Mouse (Mus musculus) c-Kit-negative CD71-positive TER-119-positive erythroid progenitor cells, embryonic 14.5 days (primary cell): ENCODE measurements around the gene Phlpp1.

Experiments used
- DNase-seq: peaks from one replicate; pipeline ENCODE4 v3.0.0-alpha.2; 2013; ENCODE audit warnings: low read depth, low spot score

The Phlpp1 gene

DNA sequence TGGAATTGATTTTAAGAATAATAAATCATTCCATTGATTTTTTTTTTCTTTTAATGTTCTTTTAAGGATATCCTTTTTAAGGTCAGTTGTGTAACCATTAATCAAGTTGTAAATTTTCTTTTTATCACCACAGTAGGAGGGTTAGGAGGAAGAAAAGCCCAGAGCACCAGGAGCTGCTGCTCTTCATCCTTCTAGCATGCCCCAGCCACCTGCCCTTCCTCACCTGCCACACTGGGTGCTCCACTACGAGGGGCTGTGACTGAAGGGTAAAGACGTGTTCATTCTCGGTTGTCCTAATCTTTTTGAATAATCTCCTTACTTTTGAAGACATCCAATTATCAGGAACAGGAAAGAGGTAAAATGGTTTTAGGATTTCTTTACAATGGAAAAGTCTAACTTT lies 22.7 kb downstream of the Phlpp1 start:
- DNase-seq: no peak

DNA sequence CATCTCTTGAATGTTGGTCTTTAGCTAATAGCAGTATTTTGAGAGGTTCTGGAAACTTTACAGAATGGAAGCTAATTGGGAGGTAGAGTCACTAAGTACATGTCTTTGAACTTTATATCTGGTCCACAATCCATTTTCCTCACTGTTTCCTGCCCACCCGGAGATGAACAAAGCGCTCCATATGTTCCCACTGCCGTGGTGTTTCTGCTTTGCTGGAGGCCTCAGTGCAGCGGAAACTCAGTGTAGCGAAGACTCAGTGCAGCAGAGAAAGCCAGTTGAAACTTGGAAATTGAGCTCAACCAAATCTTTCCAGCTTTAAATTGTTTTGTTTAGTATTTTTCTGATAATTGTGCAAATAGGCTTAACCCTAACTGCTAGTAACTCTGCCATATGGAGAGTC lies 26.4 kb downstream of the Phlpp1 start:
- no peak for DNase-seq

DNA sequence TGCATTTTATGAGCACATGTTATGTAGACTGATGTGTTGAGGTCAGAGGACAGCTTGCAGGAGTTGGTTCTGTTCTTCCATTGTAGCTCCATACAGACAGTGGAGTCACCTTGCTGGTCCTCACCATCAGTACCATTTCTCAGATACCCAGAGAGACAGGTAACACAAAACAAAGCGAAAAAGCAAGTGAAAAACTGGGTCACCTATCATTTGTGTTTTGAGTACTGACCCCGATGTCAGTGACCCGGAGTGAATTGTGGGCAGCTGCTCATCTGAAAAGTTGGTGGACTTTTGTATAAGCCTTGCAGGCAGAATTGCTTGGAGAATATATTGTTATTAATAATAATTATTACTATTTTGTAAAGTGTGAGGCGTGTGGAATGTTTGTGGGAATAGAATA lies 27.6 kb downstream of the Phlpp1 start:
- no peak for DNase-seq

DNA sequence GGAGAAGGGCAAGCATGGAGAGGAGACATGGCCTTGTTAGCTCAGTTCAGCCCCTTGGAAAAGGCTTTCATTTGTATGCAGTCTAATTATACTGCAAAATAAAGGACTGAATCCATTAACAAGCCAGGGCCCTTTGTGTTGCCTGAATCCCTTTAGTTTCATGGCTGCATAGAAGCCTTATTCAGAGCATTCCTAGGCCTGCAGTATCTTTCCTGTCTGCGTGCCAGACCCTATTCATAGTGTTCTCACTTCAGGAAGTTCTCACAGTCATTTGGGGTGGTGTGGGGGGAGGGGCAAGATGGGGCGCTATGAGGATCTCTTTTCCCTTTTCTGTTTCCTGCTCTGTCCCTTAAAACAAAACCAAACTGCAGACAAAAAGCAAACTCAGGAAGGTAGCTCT lies 28.1 kb downstream of the Phlpp1 start:
- no peak for DNase-seq

DNA sequence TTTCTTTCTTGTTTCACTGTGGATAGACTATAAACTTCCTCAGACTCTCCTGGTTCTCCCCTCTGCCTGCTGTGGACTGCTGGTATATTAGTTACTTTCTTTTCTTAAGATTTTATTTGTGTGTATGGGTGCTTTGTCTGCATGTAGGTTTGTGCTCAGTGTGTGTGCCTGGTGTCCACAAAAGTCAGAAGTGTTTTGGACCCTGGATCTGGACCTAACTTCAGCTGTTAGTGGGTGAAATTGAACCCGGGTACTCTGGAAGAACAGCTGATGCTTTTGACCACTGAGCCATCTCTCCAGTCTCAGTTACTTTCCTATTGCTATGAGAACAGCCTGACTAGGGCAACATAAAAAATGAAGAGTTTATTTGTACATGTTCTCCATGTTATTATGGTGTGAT lies 29.5 kb downstream of the Phlpp1 start:
- DNase-seq: no peak

DNA sequence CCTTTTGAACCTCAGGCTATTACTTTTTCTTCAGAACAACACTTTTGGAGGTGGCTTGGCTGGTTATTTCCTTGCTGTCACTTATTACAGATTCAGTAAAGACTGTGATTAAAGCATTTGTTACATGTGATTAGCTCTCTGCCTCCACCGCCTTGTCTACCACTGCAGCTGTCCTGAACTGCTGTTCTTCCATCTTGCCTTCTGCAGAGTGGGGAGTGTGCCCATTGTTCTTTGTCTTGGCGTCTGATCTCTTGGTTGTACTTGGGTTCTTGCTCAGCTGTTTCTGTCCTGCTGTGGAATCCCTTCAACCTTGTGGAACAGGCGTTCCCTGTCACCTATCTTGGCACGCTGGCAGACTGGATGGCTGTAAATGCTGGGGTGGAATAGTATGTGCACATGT lies 30.4 kb downstream of the Phlpp1 start:
- no peak for DNase-seq

DNA sequence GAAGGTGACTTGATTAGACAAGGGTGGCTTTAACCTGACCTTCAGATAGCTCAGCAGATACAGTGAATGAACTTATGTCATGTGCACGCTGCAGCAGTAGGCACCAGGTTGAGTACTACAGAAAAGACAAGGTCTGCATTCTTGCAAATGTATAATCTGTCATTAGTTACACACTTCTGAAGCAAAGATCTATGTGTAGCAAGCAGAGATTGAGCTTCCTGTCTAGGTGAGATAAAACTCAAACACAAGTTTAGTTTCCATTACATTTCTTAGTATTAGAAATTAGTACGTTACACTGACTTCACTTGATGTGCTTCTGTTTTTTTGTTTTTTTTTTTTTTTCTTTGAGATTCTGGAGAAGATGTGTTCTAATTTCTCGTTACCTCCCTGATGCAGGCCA lies 32.4 kb downstream of the Phlpp1 start:
- no peak for DNase-seq

DNA sequence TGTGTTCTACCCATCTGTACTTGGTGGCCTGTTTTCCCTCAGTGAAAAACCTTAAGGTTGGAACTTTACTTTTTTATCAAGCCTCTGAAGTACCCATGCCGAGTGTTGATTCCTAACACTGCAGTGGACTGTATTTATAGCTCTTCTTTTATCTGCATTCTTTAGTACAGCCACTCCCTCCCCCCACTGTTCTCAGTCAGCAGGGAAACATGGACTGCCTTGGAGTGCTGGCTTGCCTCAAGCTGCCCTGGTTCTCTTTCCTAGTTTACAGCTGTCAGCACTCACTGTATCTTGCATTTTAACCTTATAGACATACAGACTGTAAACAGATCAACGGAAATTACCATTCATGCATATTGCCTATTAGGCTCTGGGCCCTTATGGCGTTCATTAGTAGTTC lies 32.8 kb downstream of the Phlpp1 start:
- DNase-seq: no peak

DNA sequence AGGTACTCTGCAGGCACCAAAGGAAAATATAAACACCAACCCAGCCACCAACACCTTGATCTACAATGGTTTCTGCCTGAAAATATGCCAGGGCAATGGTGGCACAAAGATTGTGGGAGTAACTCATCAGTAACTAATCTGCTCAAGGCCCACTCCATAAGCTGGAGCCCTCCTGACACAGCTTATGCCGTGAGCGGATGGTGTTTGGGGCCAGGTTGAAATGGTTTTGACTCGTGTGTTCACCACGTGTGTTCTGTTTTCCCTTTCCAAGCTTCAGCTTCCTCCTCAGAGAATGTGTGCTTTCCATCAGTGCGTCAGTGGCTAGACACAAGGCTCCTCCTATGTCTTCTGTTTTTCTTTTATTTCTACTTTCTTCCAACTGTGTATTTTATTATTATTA lies 37.0 kb downstream of the Phlpp1 start:
- DNase-seq: no peak

DNA sequence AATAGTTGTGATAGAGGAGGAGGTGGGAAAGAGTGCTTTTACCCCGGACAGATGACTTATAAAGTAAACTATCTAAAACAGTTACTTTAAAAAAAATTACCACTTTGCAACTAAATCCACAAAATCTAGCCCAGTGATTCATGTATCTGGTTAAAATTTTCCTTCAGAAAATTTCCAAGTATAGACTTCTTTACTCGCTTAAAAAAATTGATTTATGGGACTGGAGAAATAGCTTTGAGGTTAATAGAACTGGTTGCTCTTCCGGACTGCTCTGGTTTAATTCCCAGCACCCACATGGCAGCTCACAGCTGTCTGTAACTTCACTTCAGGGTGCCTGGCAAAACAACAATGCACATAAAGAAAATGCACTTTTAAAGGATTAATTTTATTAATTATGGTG lies 38.9 kb downstream of the Phlpp1 start:
- DNase-seq: no peak

DNA sequence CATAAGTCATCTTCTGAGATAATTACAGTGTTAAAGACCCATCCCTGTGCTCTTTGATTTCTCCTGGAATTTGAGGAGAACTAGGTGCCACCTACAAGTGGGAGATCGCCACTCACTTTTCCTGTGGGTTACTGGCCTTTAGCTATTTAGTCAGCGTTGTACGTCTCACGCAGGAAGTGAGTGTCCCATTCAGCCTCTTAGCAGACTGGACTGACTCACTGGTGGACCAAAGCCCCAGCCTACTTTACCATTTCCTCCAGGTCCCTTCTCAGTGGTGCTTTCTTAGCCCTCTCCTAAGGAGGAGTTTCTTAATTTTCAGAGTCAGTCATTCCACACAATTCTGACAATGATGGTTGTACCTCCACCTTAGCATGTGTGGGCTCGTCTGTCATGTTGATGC lies 39.6 kb downstream of the Phlpp1 start:
- no peak for DNase-seq

DNA sequence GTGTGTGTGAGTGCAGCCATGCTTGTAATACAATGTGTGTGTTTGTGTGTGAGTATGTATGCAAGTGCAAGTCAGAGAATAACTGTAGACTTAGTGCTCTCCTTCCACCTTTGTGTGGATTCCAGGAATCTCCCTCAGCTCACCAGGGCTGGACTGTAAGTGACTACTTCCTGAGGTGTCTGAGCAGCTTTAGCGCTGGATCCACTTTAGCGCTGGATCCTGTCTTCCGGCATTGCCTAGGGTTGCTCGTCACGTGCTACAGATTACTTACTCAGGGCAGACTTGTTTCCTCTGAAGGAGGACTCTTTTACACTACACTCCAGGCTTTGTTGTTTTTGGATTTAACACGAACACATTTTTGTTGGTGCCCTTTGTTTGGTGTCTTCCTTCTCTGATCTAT lies 48.9 kb downstream of the Phlpp1 start:
- no peak for DNase-seq

DNA sequence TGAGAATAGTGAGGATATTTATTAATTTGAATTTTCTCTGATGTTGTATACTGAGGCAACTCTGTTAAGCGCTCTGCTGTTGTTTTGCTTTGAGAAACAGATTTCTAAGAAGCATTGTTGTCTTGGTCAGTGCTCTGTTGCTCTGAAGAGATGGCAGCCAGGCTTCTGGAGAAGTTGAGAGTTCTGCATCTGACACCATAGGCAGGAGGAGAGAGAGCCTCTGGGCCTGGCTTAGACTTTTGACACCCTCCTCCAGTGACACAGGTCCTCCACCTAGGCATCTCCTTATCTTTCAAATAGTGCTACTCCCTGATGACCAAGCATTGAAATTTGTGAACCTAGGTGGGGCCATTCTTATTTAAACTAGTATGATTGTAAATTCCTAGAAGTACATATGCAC lies 49.8 kb downstream of the Phlpp1 start:
- no peak for DNase-seq

DNA sequence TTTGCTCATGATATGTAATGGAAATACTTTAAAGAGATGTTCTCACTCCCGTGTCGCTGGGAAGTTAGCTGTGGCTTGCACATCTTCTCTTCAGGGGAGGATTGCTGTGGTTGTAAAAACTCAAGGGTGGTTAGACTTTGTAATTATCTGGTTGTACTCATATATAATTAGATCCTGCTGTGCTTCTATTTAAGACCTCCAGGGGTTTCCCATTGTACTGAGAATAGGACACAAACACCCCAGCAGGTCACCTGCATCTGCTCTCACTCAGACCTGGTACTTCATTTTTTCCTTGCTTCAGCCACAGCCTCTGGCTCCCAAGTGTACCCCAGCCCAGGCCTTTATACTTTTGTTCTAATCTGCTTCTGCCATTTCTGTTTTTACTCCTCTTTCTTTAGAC lies 50.4 kb downstream of the Phlpp1 start:
- no peak for DNase-seq

DNA sequence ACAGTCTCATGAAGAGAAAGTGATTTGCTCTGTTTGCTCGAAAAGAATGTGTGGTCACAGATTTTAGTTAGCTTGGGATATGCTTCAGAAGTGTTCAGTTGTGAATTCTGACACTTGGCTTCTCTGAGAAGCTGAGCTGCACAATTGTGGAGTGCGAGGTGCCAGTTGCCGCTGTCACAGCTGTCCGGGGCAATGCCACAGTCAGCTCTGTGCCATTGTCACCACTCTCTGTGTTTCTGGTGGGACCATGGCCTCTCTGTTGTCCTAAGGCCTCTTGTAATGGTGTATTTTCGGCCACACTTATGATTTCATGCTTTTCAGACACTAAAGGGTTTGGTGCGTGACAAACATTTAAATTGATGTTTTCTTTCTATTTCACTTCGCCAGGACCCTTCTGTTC lies 55.1 kb downstream of the Phlpp1 start:
- no peak for DNase-seq

DNA sequence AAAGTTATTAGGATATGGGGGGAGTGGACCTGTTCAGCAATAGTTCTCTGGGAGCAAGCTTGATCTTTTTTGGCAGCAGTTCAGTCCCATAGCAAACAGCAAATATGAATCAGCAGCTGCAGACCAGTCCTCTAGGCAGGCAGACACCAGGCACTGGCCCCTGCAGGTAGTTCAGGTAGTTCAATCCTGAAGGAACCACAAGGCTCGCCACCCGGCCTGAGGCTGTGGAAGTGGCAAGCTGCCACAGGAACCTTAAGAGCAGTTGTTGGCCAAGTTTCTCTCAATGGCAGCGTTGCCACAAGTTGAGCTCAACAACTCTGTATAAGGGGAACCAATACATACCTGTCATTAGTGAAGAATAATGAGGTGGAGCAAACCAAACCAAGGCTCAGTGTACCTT lies 58.8 kb downstream of the Phlpp1 start:
- DNase-seq: no peak

DNA sequence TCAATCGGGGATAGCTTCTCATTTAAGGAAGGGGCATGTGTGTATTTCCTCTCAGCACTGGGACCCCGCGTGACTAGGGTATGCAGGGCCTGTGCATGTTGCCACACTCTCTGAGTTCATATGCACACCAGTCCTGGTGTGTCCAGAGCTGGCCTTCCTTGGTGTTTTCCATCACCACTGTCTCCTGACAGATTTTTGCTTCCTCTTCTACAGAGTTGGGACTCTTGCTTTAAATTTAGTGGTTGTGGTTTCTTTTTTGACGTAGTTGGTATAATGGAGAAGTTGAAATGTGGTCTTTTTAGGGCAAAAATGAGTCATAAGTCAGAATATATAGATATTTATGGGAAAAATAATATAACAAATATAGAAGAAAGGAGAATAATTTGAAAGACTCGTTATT lies 59.8 kb downstream of the Phlpp1 start:
- DNase-seq: no peak

DNA sequence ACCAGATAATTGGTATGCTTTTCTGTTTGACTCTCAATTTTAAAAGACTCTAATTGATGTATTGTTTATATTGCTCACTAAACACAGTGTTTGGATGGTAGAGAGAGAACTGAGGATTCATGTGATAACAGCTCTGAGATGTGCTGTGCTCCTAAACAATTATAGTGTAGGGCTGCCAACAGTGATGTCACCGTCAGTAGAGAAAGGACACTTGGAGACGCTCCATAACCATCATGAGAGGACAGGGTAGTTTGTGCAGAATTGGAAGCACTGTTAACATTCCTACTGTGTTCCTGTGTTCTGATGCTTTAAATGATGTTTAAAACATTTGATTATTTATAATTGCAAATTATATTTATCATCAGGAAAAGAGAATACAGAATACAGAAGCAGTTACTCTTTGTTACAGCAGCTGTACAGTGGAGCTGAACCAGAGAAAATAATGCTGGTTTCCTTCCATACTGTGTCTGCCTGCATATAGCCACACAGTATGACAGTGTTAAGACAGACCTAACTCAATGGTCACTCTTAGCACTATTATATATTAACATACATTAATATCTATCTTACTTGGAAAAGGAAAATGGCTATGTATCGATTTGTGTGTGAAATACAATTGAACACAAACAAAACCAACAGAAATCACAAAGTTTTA lies 60.4 kb downstream of the Phlpp1 start:
- DNase-seq: no peak

DNA sequence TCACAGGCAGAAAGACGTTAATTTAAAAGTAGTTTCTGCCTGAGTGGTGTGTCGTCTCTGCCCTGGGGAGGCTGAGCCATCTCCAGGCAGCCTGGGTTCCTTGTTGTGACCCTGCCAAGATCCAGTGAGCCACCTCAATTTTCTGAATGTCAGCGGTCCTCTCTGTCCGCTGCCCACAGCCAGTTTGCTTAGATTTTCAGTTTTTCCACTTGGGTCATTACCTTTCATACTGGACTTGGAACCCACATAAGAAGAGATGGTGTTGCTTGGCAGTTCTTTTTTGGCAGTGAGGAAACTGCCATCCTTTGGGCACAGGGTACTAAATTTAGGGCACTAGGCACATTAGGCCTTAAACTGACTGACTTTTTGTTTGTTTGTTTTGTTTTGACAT lies 60.9 kb downstream of the Phlpp1 start:
- no peak for DNase-seq

DNA sequence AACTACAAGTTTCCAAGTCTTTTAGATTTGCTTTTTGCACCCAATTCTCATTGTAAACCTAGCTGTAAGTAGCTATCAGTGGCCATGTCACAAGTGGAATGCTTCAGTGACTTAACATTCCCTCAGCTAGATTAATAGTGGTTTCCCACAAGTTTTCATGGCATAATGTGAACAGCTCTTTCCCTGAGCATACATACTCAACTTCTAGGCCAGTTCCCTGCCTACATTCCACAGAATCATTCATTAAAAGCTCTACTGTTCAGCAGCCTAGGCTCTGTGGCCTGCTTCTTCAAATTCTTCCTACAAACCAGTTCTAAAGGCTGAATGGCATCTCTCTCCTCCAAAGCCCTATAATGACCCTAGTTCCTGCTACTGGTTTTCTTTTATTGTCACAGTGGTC lies 65.4 kb downstream of the Phlpp1 start:
- DNase-seq: no peak

DNA sequence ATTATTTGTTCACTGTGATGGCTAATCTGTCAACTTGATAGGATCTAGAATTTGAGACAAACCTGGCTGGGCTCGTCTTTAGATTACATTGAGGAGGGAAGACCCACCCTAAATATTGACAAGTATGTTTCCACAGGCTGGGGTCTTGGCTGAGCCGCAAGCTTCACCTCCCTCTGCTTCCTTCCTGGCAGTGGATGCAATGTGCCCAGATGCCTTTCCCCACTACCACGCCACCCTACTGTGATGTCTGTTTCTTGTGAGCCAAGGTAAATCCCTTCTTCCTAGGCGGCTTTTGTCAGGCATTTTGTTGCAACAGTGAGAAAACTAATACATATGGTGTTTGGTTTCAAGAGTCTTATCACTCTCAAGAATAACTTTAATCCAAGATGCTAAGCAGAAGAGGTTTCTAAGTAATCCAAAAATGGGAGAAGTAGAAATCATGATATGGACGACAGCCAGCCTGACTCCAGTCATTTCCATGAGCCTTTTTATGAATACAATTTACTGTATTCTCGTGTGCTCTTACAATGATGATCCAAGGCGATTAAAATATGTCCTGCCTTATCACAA lies 68.6 kb downstream of the Phlpp1 start:
- no peak for DNase-seq

DNA sequence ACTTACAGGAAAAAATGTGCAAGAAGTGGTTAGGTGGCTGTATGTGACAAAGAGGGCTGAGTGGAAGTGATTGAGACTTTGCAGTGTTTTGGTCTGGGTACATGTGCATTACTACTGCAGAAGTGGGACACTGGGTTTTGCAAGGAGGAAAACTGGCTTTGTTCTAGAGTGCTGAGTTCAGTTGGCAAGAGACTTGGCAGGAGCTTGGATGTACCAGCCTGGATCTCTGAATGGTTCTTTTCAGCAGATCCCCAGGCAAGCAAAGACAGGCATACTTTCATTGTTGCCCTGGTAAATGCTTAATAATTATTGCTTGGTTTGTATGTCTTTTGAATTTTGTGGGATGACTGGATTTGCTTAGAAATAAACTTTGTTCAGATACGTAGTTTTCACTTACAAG lies 69.5 kb downstream of the Phlpp1 start:
- DNase-seq: no peak

DNA sequence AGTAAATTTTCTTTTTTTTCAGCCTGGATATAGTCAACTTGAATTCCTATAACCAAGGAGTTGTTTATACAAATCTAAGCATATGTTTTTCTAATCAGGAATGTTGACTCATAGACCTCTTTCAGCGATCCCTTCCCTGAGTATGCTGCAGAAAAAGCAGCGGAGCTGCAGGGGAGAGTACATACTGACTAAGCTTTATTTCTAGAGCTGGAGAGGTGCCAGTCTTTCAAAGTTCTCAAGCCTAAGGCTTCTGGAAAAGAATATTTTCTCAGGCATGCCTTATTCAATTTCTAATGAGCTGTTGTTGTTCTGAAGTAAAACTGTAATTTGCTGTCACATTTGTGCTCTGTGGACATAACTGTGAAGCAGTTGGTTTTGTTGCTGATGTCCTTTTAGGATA lies 70.6 kb downstream of the Phlpp1 start:
- DNase-seq: no peak

DNA sequence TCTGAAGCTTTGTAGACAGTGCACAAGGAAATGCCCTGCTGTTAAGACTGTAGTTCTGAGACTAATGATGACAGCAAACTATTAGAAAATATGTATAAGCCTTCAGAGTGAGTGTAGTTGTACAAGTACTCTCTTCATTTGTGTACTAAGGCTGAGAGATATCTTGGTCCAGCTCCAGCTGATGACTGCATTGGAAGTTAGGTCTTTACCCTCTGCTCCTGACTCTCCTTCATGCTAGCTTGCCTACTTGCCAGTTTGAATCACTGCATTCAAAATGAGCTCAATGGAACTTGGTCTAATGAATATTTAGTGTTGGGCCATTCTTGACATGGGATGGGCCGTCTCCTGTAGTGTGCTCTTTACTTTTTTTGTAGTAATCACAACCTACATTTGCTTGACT lies 71.8 kb downstream of the Phlpp1 start:
- DNase-seq: no peak
